Mouse (Mus musculus): ENCODE measurements around the gene Ubtd1.

DNA sequence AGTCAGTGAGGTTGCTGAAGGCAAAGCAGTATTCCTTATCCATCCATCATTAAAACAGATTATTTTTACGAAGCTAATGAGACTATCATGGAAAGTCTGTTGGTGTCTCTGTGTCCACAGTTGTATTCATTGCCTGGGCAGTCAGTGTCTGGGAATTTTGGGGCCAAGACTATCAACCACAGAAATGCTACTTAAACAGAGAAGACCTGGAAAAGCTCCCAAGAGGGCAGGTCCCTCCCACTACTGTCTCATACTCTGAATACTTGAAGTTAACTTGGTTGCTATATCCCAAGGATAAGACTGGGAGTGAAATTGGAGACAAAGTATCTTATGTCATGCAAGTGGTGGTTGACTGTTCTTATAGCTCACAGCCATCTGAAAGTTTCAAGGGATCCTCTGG lies 45.6 kb upstream of the Ubtd1 start:
- TF ChIP-seq POLR2A (IDR thresholded peaks at IDR 0.05; ENCODE audit: insufficient read depth, low read length) (no peak), CTCF (IDR thresholded peaks at IDR 0.05; ENCODE audit: low read depth, low read length) (no peak), EP300 (IDR thresholded peaks at IDR 0.05; ENCODE audit: insufficient read depth, low read depth, low read length) (no peak)

Data from ES-Bruce4 (cell line).